Mouse (Mus musculus): Measurements from ENCODE around the gene Wbp1l. TPM values are rescaled to one million over a fixed set of nuclear protein-coding genes. Genes with fewer than 3 reads are reported as not detected.
"Not testable (repeated sequence)": the region's sequence is repeated elsewhere in the genome, so short reads cannot be mapped to it uniquely, and the experiment has no call there.

Wbp1l gene
- total RNA-seq (2017), result 19.1 and 27.7 TPM in 2 replicates

- peak; percentile 95 for ATAC-seq (replicated peaks; ENCODE audit: low read depth, poor library complexity, severe bottlenecking)
These were observed at the start of gene Wbp1l for GRCm38 (mm10) chr19:46598720-46599252. Gene Wbp1l, plus strand, starts transcription at chr19:46599084.

- ATAC-seq (replicated peaks; ENCODE audit: low read depth, poor library complexity, severe bottlenecking), result no peak
These were observed 48.5 kb upstream of the Wbp1l start for GRCm38 (mm10) chr19:46550385-46550784.

GRCm38 (mm10) chr19:46552496-46552895, 46.4 kb upstream of the Wbp1l start:
- ATAC-seq (replicated peaks; ENCODE audit: low read depth, poor library complexity, severe bottlenecking), result no peak

- peak; percentile 92 for ATAC-seq (replicated peaks; ENCODE audit: low read depth, poor library complexity, severe bottlenecking)
These were observed 45.3 kb upstream of the Wbp1l start for GRCm38 (mm10) chr19:46553541-46553955.

GRCm38 (mm10) chr19:46558009-46558408, 40.9 kb upstream of the Wbp1l start:
- no peak for ATAC-seq (replicated peaks; ENCODE audit: low read depth, poor library complexity, severe bottlenecking)

GRCm38 (mm10) chr19:46558631-46559030, 40.3 kb upstream of the Wbp1l start:
- no peak for ATAC-seq (replicated peaks; ENCODE audit: low read depth, poor library complexity, severe bottlenecking)

GRCm38 (mm10) chr19:46562132-46562531, 36.8 kb upstream of the Wbp1l start:
- peak; percentile 94 for ATAC-seq (replicated peaks; ENCODE audit: low read depth, poor library complexity, severe bottlenecking)

GRCm38 (mm10) chr19:46562581-46563515, 36.0 kb upstream of the Wbp1l start:
- ATAC-seq (replicated peaks; ENCODE audit: low read depth, poor library complexity, severe bottlenecking), result no peak

GRCm38 (mm10) chr19:46563603-46564002, 35.3 kb upstream of the Wbp1l start:
- ATAC-seq (replicated peaks; ENCODE audit: low read depth, poor library complexity, severe bottlenecking), result no peak

- no peak for ATAC-seq (replicated peaks; ENCODE audit: low read depth, poor library complexity, severe bottlenecking)
These were observed 34.8 kb upstream of the Wbp1l start for GRCm38 (mm10) chr19:46564043-46564462.

- not testable (repeated sequence) for ATAC-seq (replicated peaks; ENCODE audit: low read depth, poor library complexity, severe bottlenecking)
These were observed 27.5 kb upstream of the Wbp1l start for GRCm38 (mm10) chr19:46571211-46571877.

GRCm38 (mm10) chr19:46571878-46572244, 27.0 kb upstream of the Wbp1l start:
- ATAC-seq (replicated peaks; ENCODE audit: low read depth, poor library complexity, severe bottlenecking), result no peak

GRCm38 (mm10) chr19:46572548-46572947, 26.3 kb upstream of the Wbp1l start:
- peak; percentile 16; the same call in 1 of the 2 replicates for ATAC-seq (replicated peaks; ENCODE audit: low read depth, poor library complexity, severe bottlenecking)

- ATAC-seq (replicated peaks; ENCODE audit: low read depth, poor library complexity, severe bottlenecking), result peak; percentile 96
These were observed 25.6 kb upstream of the Wbp1l start, which contains the start of the genes Arl3 and Sfxn2 for GRCm38 (mm10) chr19:46572951-46573937. Gene Arl3, minus strand, starts transcription at chr19:46573198. Gene Sfxn2, plus strand, starts transcription at chr19:46573365.

- ATAC-seq (replicated peaks; ENCODE audit: low read depth, poor library complexity, severe bottlenecking), result no peak
These were observed 24.9 kb upstream of the Wbp1l start for GRCm38 (mm10) chr19:46573990-46574389.

GRCm38 (mm10) chr19:46575196-46575595, 23.7 kb upstream of the Wbp1l start:
- ATAC-seq (replicated peaks; ENCODE audit: low read depth, poor library complexity, severe bottlenecking), result no peak

GRCm38 (mm10) chr19:46587823-46588508, 10.9 kb upstream of the Wbp1l start:
- ATAC-seq (replicated peaks; ENCODE audit: low read depth, poor library complexity, severe bottlenecking), result peak; percentile 72; the same call in 1 of the 2 replicates

- no peak for ATAC-seq (replicated peaks; ENCODE audit: low read depth, poor library complexity, severe bottlenecking)
These were observed 7.3 kb upstream of the Wbp1l start for GRCm38 (mm10) chr19:46591575-46591974.

All from common myeloid progenitor, adult 5-6 weeks (primary cell).